Mouse (Mus musculus) MEL (cell line): ENCODE measurements at regions not wholly inside any gene's neighbourhood (a gene's known extent, or its start where the extent isn't known, plus 50 kb on each side); places are given as distances from the start of the nearest gene placed in this dataset.

Experiments
- DNase-seq: peaks from one replicate; pipeline ENCODE4 v3.0.0; 2011; ENCODE audit warnings: low read depth, low spot score
- H3K27ac ChIP-seq: 2 replicates; pipeline ENCODE4 v1.5.1; 2012; ENCODE audit warnings: low read depth, mild to moderate bottlenecking, control low read depth, low read length, moderate library complexity; ENCODE audit not compliant: control insufficient read depth
- H3K27me3 ChIP-seq, 2 experiments: fragments of 150-350 bp in 1 of 2; sonication (generic) in 1 of 2; 2 replicates each; pipeline ENCODE4 v1.6.1; 2012; ENCODE audit warnings: low read length in 2 of 2, mild to moderate bottlenecking in 2 of 2, improper control_type of control experiment in 1 of 2, moderate library complexity in 1 of 2; ENCODE audit not compliant: insufficient read depth in 2 of 2, control insufficient read depth in 1 of 2
- H3K36me3 ChIP-seq, 2 experiments: 2 replicates each; pipeline ENCODE4 v1.6.1; 2012 to 2014; ENCODE audit warnings: low read length in 2 of 2, improper control_type of control experiment in 1 of 2, inconsistent platforms in 1 of 2, mild to moderate bottlenecking in 1 of 2; ENCODE audit not compliant: insufficient read depth in 2 of 2, control insufficient read depth in 1 of 2
- H3K4me1 ChIP-seq, 2 experiments: fragments of 150-350 bp in 1 of 2; sonication (generic) in 1 of 2; 2 replicates each; pipeline ENCODE4 v1.6.1; 2012; ENCODE audit warnings: low read length in 2 of 2, improper control_type of control experiment in 1 of 2, mild to moderate bottlenecking in 1 of 2; ENCODE audit not compliant: insufficient read depth in 2 of 2, control insufficient read depth in 1 of 2
- H3K4me3 ChIP-seq, 2 experiments: fragments of 150-350 bp in 1 of 2; sonication (generic) in 1 of 2; 2 replicates each; pipeline ENCODE4 v1.5.1; 2012; ENCODE audit warnings: low read depth in 2 of 2, low read length in 2 of 2, mild to moderate bottlenecking in 2 of 2, moderate library complexity in 2 of 2, control low read depth in 1 of 2, improper control_type of control experiment in 1 of 2; ENCODE audit not compliant: control insufficient read depth in 1 of 2, insufficient read depth in 1 of 2
- H3K79me2 ChIP-seq: 2 replicates; pipeline ENCODE4 v1.6.1; 2012; ENCODE audit warnings: mild to moderate bottlenecking, low read length, moderate library complexity; ENCODE audit not compliant: control insufficient read depth, poor library complexity, insufficient read depth
- H3K9ac ChIP-seq: 2 replicates; pipeline ENCODE4 v1.6.1; 2012; ENCODE audit warnings: low read depth, mild to moderate bottlenecking, control low read depth, low read length, moderate library complexity; ENCODE audit not compliant: control insufficient read depth, poor library complexity, severe bottlenecking
- H3K9me3 ChIP-seq: fragments of 150-350 bp; sonication (generic); replicated peaks from 2 replicates; pipeline ENCODE4 v1.6.1; 2012; ENCODE audit warnings: mild to moderate bottlenecking, low read length, improper control_type of control experiment, moderate library complexity; ENCODE audit not compliant: insufficient read depth
- CTCF ChIP-seq, 3 experiments: IDR thresholded peaks in 2 of 3; conservative IDR thresholded peaks in 1 of 3; 2 replicates each; pipeline ENCODE4 v1.5.1; 2011 to 2012; ENCODE audit warnings: low read length in 3 of 3, low read depth in 2 of 3, mild to moderate bottlenecking in 2 of 3, improper control_type of control experiment in 1 of 3, inconsistent platforms in 1 of 3, mixed read lengths in 1 of 3, moderate library complexity in 1 of 3; ENCODE audit not compliant: control insufficient read depth in 1 of 3, insufficient read depth in 1 of 3, poor library complexity in 1 of 3, severe bottlenecking in 1 of 3
- EP300 ChIP-seq, 2 experiments: IDR thresholded peaks; 2 replicates each; pipeline ENCODE4 v1.6.1; 2011; ENCODE audit warnings: improper control_type of control experiment in 2 of 2, low read length in 2 of 2, low read depth in 1 of 2, mild to moderate bottlenecking in 1 of 2
- GABPA ChIP-seq: IDR thresholded peaks from 2 replicates; pipeline ENCODE4 v1.6.1; 2012; ENCODE audit warnings: low read depth, mild to moderate bottlenecking, inconsistent platforms, low read length, improper control_type of control experiment, moderate library complexity
- GATA1 ChIP-seq: IDR thresholded peaks from 2 replicates; pipeline ENCODE4 v1.6.1; 2011; ENCODE audit warnings: low read depth, low read length, improper control_type of control experiment
- HCFC1 ChIP-seq: IDR thresholded peaks from 2 replicates; pipeline ENCODE4 v1.6.1; 2012; ENCODE audit warnings: low read depth, mild to moderate bottlenecking, inconsistent platforms, low read length, improper control_type of control experiment, moderate library complexity
- MAX ChIP-seq: IDR thresholded peaks from 2 replicates; pipeline ENCODE4 v1.6.1; 2011; ENCODE audit warnings: low read length, improper control_type of control experiment
- MYB ChIP-seq: IDR thresholded peaks from 2 replicates; pipeline ENCODE4 v1.6.1; 2011; ENCODE audit warnings: mild to moderate bottlenecking, low read depth, low read length, improper control_type of control experiment
- NELFE ChIP-seq: IDR thresholded peaks from 2 replicates; pipeline ENCODE4 v1.6.1; 2011; ENCODE audit warnings: low read depth, low read length, improper control_type of control experiment
- POLR2AphosphoS2 ChIP-seq: IDR thresholded peaks from 2 replicates; pipeline ENCODE4 v1.6.1; 2011; ENCODE audit warnings: low read length, improper control_type of control experiment
- POLR2AphosphoS5 ChIP-seq: IDR thresholded peaks from 2 replicates; pipeline ENCODE4 v1.6.1; 2012; ENCODE audit warnings: low read depth, borderline replicate concordance, mild to moderate bottlenecking, inconsistent platforms, low read length, moderate library complexity, mixed read lengths
- TAL1 ChIP-seq: IDR thresholded peaks from 2 replicates; pipeline ENCODE4 v1.6.1; 2012; ENCODE audit warnings: mild to moderate bottlenecking, inconsistent platforms, low read length, moderate library complexity, mixed read lengths
- TBP ChIP-seq: IDR thresholded peaks from 2 replicates; pipeline ENCODE4 v1.8.0; 2011; ENCODE audit warnings: low read depth, low read length, improper control_type of control experiment
- ZMIZ1 ChIP-seq: IDR thresholded peaks from 2 replicates; pipeline ENCODE4 v1.6.1; 2012; ENCODE audit warnings: low read depth, mild to moderate bottlenecking, inconsistent platforms, low read length, improper control_type of control experiment, moderate library complexity
- ZNF384 ChIP-seq: IDR thresholded peaks from 2 replicates; pipeline ENCODE4 v1.6.1; 2012; ENCODE audit warnings: low read depth, mild to moderate bottlenecking, inconsistent platforms, low read length, improper control_type of control experiment

GRCm38 (mm10) chr12:117352511-117352910 is 163.8 kb upstream of the Rapgef5 start:
- no peaks in the 10 kb centered on the region; the same call in 1 of the 2 replicates for H3K9me3 ChIP-seq
- TF ChIP-seq TBP (no peak), HCFC1 (no peak), POLR2AphosphoS5 (no peak), TAL1 (no peak), GATA1 (no peak), MAX (no peak), ZNF384 (no peak), POLR2AphosphoS2 (no peak), ZMIZ1 (no peak), EP300 (IDR thresholded peaks at IDR 0.05; ENCODE audit: low read depth in 1 of 2, low read length in 2 of 2) (no peak)
- H3K4me1 ChIP-seq = no peaks in the 10 kb centered on the region

GRCm38 (mm10) chr12:117352938-117353337 is 163.3 kb upstream of the Rapgef5 start:
- no peaks in the 10 kb centered on the region for H3K79me2 ChIP-seq
- no peaks in the 10 kb centered on the region; the same call in 1 of the 2 replicates for H3K9me3 ChIP-seq
- no peaks in the 10 kb centered on the region for H3K27me3 ChIP-seq
- H3K4me3 ChIP-seq = no peak overlapping the region
- no peaks in the 10 kb centered on the region for H3K4me1 ChIP-seq
- H3K9ac ChIP-seq = no peak overlapping the region
- H3K36me3 ChIP-seq = no peaks in the 10 kb centered on the region
- H3K27ac ChIP-seq = no peak overlapping the region
- 0 out of 6 replicates have a peak, but pooled peaks of 1 of the 3 experiments have one; percentile 4 for TF ChIP-seq CTCF (IDR thresholded peaks at IDR 0.05 in 2 of 3, conservative IDR thresholded peaks at IDR 0.05 in 1 of 3; ENCODE audit: control insufficient read depth in 1 of 3, insufficient read depth in 1 of 3, low read depth in 2 of 3, low read length in 3 of 3, poor library complexity in 1 of 3, severe bottlenecking in 1 of 3)
- no peak for TF ChIP-seq MYB
- no peak for DNase-seq

More at GRCm38 (mm10) chr12:117352511-117352910, 163.8 kb upstream of the Rapgef5 start:
- H3K27ac ChIP-seq = no peak overlapping the region
- DNase-seq = no peak
- no peaks in the 10 kb centered on the region for H3K27me3 ChIP-seq
- no peaks in the 10 kb centered on the region for H3K36me3 ChIP-seq
- H3K79me2 ChIP-seq = no peaks in the 10 kb centered on the region
- no peak overlapping the region for H3K4me3 ChIP-seq
- no peak overlapping the region for H3K9ac ChIP-seq

GRCm38 (mm10) chr12:117357811-117358210 is 158.5 kb upstream of the Rapgef5 start:
- TF ChIP-seq TAL1 = no peak
- no peak for TF ChIP-seq NELFE
- no peak for TF ChIP-seq GABPA

More at GRCm38 (mm10) chr12:117357811-117358210, 158.5 kb upstream of the Rapgef5 start:
- no peaks in the 10 kb centered on the region for H3K27me3 ChIP-seq
- DNase-seq = no peak
- H3K79me2 ChIP-seq = no peaks in the 10 kb centered on the region
- H3K4me1 ChIP-seq = no peaks in the 10 kb centered on the region
- no peak overlapping the region for H3K27ac ChIP-seq
- no peak overlapping the region for H3K9ac ChIP-seq
- no peaks in the 10 kb centered on the region; the same call in 1 of the 2 replicates for H3K9me3 ChIP-seq
- H3K36me3 ChIP-seq = no peaks in the 10 kb centered on the region
- H3K4me3 ChIP-seq = no peak overlapping the region
